Mouse (Mus musculus) ES-E14 (cell line): ENCODE measurements around the gene Gria2. TPM values are rescaled to one million over a fixed set of nuclear protein-coding genes. Genes with fewer than 3 reads are reported as not detected.

Experiments used
- DNase-seq: peaks from one replicate; pipeline ENCODE4 v3.0.0-alpha.2; 2013; ENCODE audit warnings: low read depth, low spot score
- H3K27ac ChIP-seq: 2 replicates; pipeline ENCODE4 v1.5.1; 2012; ENCODE audit warnings: low read depth, mild to moderate bottlenecking, low read length, moderate library complexity, mixed read lengths; ENCODE audit not compliant: poor library complexity, insufficient read depth, severe bottlenecking
- H3K36me3 ChIP-seq: 2 replicates; pipeline ENCODE4 v1.6.1; 2012; ENCODE audit warnings: mild to moderate bottlenecking, low read length, moderate library complexity, mixed read lengths; ENCODE audit not compliant: control insufficient read depth, poor library complexity, insufficient read depth, severe bottlenecking
- H3K4me1 ChIP-seq, 2 experiments: fragments of 150-350 bp in 1 of 2; sonication (generic) in 1 of 2; 2 replicates each; pipeline ENCODE4 v1.6.1; 2012; ENCODE audit warnings: low read length in 2 of 2, mild to moderate bottlenecking in 1 of 2, mixed read lengths in 1 of 2; ENCODE audit not compliant: control insufficient read depth in 2 of 2, insufficient read depth in 2 of 2, poor library complexity in 1 of 2
- H3K4me3 ChIP-seq, 2 experiments: fragments of 150-350 bp in 1 of 2; sonication (generic) in 1 of 2; 2 replicates each; pipeline ENCODE4 v1.5.1; 2012; ENCODE audit warnings: low read length in 2 of 2, low read depth in 1 of 2, mild to moderate bottlenecking in 1 of 2, mixed read lengths in 1 of 2; ENCODE audit not compliant: insufficient read depth in 1 of 2, poor library complexity in 1 of 2, severe bottlenecking in 1 of 2
- H3K9ac ChIP-seq: 2 replicates; pipeline ENCODE4 v1.6.1; 2012; ENCODE audit warnings: low read depth, mild to moderate bottlenecking, low read length, mixed read lengths; ENCODE audit not compliant: poor library complexity, insufficient read depth, severe bottlenecking
- H3K9me3 ChIP-seq: fragments of 150-350 bp; sonication (generic); 2 replicates; pipeline ENCODE4 v1.6.1; 2012; ENCODE audit warnings: low read depth, mild to moderate bottlenecking, low read length; ENCODE audit not compliant: control insufficient read depth, insufficient read depth
- CHD2 ChIP-seq: IDR thresholded peaks from 2 replicates; pipeline ENCODE4 v1.6.1; 2014; ENCODE audit warnings: mild to moderate bottlenecking, low read depth, low read length, inconsistent platforms
- HCFC1 ChIP-seq: IDR thresholded peaks from 2 replicates; pipeline ENCODE4 v1.6.1; 2012; ENCODE audit warnings: low read length, inconsistent platforms, borderline replicate concordance; ENCODE audit not compliant: insufficient read depth
- MAFK ChIP-seq: IDR thresholded peaks from 2 replicates; pipeline ENCODE4 v1.6.1; 2014; ENCODE audit warnings: mild to moderate bottlenecking, low read depth, low read length, inconsistent platforms; ENCODE audit not compliant: insufficient read depth
- ZC3H11A ChIP-seq: IDR thresholded peaks from 2 replicates; pipeline ENCODE4 v1.6.1; 2012; ENCODE audit warnings: low read depth, mild to moderate bottlenecking, inconsistent platforms, low read length, borderline replicate concordance
- ZNF384 ChIP-seq: IDR thresholded peaks from 2 replicates; pipeline ENCODE4 v1.6.1; 2012; ENCODE audit warnings: low read depth, low read length, inconsistent platforms
- in situ Hi-C, 2 experiments: fragments of 600-800 bp; cut with MboI; formaldehyde crosslinking; loops; one replicate each; pipeline ENCODE4 v1.15.1; 2025; ENCODE audit warnings: low sequenced_read_pairs in 2 of 2, inconsistent platforms in 1 of 2; ENCODE audit not compliant: unreplicated experiment in 2 of 2
- total RNA-seq: library from RNA; depleted of rRNA; stranded (reverse); fragments of 300-350 nt; gene quantifications from 2 replicates; pipeline ENCODE4 v1.2.3, GENCODE M21; 2012

The Gria2 gene
- total RNA-seq, 1 experiment = not detected

DNA sequence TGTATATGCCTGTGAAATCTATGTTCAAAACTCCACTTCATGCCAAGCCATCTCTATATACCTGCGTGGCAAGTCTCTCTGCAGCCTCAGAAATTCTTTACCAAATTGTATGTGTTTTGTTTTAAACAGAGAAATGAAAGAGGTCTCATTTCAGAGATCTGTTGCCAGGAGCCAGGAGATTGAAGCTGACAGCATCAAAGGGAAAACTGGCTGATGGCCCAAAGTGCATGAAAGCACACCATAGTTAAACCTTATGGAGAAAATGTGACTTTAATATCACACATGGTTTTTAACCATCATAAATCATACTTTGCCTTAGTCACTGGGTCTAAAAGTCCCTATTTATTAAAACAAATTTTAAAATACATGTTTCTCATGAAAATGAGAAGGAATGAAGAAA lies 1.2 kb upstream of the Gria2 start:
- no peak for DNase-seq

DNA sequence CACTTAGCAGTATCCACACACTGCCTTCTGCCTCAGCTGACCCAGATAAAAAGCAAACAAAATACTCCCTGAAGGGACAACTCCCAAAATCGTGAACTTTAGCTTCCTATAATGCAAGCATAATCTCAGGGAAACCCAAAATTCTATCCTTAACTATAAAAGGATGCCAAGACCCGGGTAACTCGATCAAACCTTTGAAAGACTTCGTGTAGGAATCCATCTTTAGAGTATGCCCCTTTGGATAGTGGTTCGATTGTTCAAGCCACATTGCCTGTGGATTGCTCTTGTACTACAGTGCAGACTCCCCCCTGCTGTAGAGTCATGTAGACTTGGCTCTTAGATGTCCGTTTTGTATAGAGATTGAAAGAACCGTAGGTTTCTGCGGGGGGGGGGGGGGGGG lies 576 bp upstream of the Gria2 start:
- no peak for DNase-seq
- in situ Hi-C loops = no loop called here
- H3K9me3 ChIP-seq = no peaks in the 10 kb centered on the region
- no peak overlapping the region for H3K9ac ChIP-seq
- no peak overlapping the region for H3K27ac ChIP-seq
- H3K36me3 ChIP-seq = no peaks in the 10 kb centered on the region
- no peak for TF ChIP-seq HCFC1
- TF ChIP-seq ZNF384 = no peak
- TF ChIP-seq CHD2 = no peak
- H3K4me3 ChIP-seq = no peak overlapping the region
- H3K4me1 ChIP-seq = 0 out of 4 replicates have a peak, but pooled peaks cover 0 to 2% of the 10 kb centered on the region in 2 experiments

More for the DNA sequence above, 1.2 kb upstream of the Gria2 start:
- H3K9me3 ChIP-seq = no peaks in the 10 kb centered on the region
- H3K4me3 ChIP-seq = no peak overlapping the region
- H3K9ac ChIP-seq = no peak overlapping the region
- TF ChIP-seq ZNF384 = no peak
- no peak for TF ChIP-seq CHD2
- TF ChIP-seq MAFK = no peak
- TF ChIP-seq ZC3H11A = no peak
- no peak for TF ChIP-seq HCFC1
- in situ Hi-C loops = no loop called here
- H3K27ac ChIP-seq = no peak overlapping the region
- H3K36me3 ChIP-seq = no peaks in the 10 kb centered on the region
- 0 out of 4 replicates have a peak, but pooled peaks cover 0 to 2% of the 10 kb centered on the region in 2 experiments for H3K4me1 ChIP-seq

DNA sequence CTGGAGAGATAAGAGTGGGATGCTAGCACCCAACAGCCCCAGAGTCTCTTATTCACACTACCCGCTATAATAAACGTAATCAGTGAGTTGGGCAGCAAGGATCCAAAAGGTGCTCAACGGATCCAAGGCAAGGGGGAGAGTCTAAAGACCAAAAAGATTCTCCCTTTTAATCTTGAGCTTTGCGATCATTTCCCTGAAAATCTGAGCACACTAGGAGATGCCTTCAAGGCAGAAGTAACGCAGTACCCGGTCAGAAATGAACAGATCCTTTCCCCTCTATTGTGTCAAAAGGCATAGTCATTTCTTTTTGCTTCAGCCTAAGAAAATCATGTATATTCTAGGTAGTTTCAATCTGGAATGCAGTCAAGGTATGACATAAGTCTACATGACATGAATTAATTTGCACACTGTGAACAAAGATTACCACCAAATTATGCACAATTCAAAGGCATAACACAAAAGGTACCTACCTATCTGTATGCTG lies 766 bp downstream of the Gria2 start:
- 0 out of 4 replicates have a peak, but pooled peaks cover 0 to 2% of the 10 kb centered on the region in 2 experiments for H3K4me1 ChIP-seq
- no peaks in the 10 kb centered on the region for H3K9me3 ChIP-seq
- no peak overlapping the region for H3K27ac ChIP-seq
- TF ChIP-seq CHD2 = no peak
- TF ChIP-seq ZNF384 = no peak
- no peak for TF ChIP-seq ZC3H11A
- TF ChIP-seq MAFK = no peak
- no peak for TF ChIP-seq HCFC1
- no peak for DNase-seq
- in situ Hi-C loops = no loop called here
- H3K4me3 ChIP-seq = no peak overlapping the region
- H3K36me3 ChIP-seq = no peaks in the 10 kb centered on the region
- no peak overlapping the region for H3K9ac ChIP-seq

DNA sequence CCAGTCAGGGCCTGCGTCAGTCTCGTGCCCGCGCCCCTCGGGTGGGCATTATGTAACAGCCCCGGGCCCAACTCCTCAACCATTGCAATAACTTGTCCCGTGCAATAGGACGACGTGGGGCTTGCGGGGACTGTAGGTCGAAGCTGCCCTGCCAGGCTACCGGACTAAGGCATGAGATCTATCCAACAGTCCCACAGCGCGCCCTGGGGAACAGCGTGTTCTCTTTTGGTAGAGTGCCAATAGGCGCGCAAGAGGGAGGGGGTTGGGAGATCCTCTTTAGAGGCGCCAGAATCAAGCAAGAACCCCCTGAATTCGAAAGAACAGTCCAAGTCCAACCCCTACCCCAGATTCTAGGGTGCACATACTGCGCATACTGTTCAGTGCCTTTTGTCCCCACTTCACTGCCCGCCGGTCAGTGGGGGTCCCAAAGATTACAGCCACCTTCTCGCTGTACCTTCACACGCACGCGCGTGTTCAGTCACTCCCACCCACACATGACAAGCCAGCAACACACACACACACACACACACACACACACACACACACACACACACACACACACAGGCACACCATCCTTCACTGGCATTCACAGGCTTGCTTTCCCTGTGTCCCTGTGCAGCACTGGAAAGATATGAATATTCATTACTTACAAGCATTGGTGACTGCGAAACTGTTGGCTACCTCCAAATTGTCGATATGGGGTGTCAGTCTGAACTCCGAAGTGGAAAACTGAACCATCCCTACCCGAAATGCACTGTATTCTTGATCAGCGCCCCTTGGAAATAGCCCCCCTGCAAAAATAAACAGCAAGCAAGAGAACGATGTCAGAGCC lies 1.4 kb downstream of the Gria2 start:
- no peak overlapping the region for H3K27ac ChIP-seq

More for the DNA sequence above, 1.4 kb downstream of the Gria2 start:
- no peaks in the 10 kb centered on the region for H3K9me3 ChIP-seq
- H3K4me3 ChIP-seq = peak overlapping the region; percentile 34 to 52; a peak in 2 of 4 replicates
- no peak for DNase-seq
- no peak overlapping the region for H3K9ac ChIP-seq
- H3K4me1 ChIP-seq = 0 out of 4 replicates have a peak, but pooled peaks cover 0 to 2% of the 10 kb centered on the region in 2 experiments
- TF ChIP-seq ZC3H11A = no peak
- no peak for TF ChIP-seq CHD2
- in situ Hi-C loops = no loop called here
- no peaks in the 10 kb centered on the region for H3K36me3 ChIP-seq
